Mouse (Mus musculus): ENCODE data around the gene Naa80. TPM values are rescaled to one million over a fixed set of nuclear protein-coding genes. Genes with fewer than 3 reads are reported as not detected.

The Naa80 gene
- polyA plus RNA-seq, 1 experiment from 2014 or later = 21.8 TPM

GRCm38 (mm10) chr9:107590773-107591060 lies 12.0 kb downstream of the Naa80 start:
- no peaks in the 10 kb centered on the region for H3K9me3 ChIP-seq (ENCODE audit: low read length)
- 96% methylated on average over 6 of the region's 6 CpGs for WGBS
- H3K4me3 ChIP-seq (ENCODE audit: low read length) = no peak overlapping the region
- peaks cover 47% of the 10 kb centered on the region for H3K36me3 ChIP-seq (ENCODE audit: insufficient read depth, low read length)
- H3K4me2 ChIP-seq (replicated peaks; ENCODE audit: low read depth, low read length) = no peak overlapping the region
- no peaks in the 10 kb centered on the region for H3K27me3 ChIP-seq (ENCODE audit: insufficient read depth, low read length)
- peaks cover 13% of the 10 kb centered on the region for H3K4me1 ChIP-seq (ENCODE audit: insufficient read depth, low read length)
- H3K27ac ChIP-seq (ENCODE audit: low read length) = no peak overlapping the region
- H3K9ac ChIP-seq (replicated peaks; ENCODE audit: low read length) = no peak overlapping the region
- no peak for ATAC-seq (ENCODE audit: low FRiP score, low TSS enrichment)

GRCm38 (mm10) chr9:107593101-107593976 lies 14.7 kb downstream of the Naa80 start:
- Histone ChIP-seq H3K9ac (replicated peaks; ENCODE audit: low read length) (no peak overlapping the region), H3K36me3 (ENCODE audit: insufficient read depth, low read length) (peaks cover 47% of the 10 kb centered on the region), H3K27ac (ENCODE audit: low read length) (no peak overlapping the region), H3K27me3 (ENCODE audit: insufficient read depth, low read length) (no peaks in the 10 kb centered on the region), H3K9me3 (ENCODE audit: low read length) (no peaks in the 10 kb centered on the region), H3K4me3 (ENCODE audit: low read length) (no peak overlapping the region), H3K4me2 (replicated peaks; ENCODE audit: low read depth, low read length) (no peak overlapping the region), H3K4me1 (ENCODE audit: insufficient read depth, low read length) (peaks cover 9% of the 10 kb centered on the region)
- WGBS = 88% methylated on average over 11 of the region's 11 CpGs
- ATAC-seq (ENCODE audit: low FRiP score, low TSS enrichment) = no peak

GRCm38 (mm10) chr9:107594281-107595062 lies 15.8 kb downstream of the Naa80 start:
- Histone ChIP-seq H3K4me2 (replicated peaks; ENCODE audit: low read depth, low read length) (no peak overlapping the region), H3K9ac (replicated peaks; ENCODE audit: low read length) (no peak overlapping the region), H3K4me3 (ENCODE audit: low read length) (no peak overlapping the region), H3K27ac (ENCODE audit: low read length) (no peak overlapping the region), H3K36me3 (ENCODE audit: insufficient read depth, low read length) (peaks cover 46% of the 10 kb centered on the region), H3K27me3 (ENCODE audit: insufficient read depth, low read length) (no peaks in the 10 kb centered on the region), H3K9me3 (ENCODE audit: low read length) (no peaks in the 10 kb centered on the region), H3K4me1 (ENCODE audit: insufficient read depth, low read length) (peaks cover 2% of the 10 kb centered on the region; the same call in 1 of the 2 replicates)
- 73% methylated on average over 8 of the region's 8 CpGs for WGBS
- ATAC-seq (ENCODE audit: low FRiP score, low TSS enrichment) = no peak

- no peak for ATAC-seq (ENCODE audit: low FRiP score, low TSS enrichment)
- Histone ChIP-seq H3K9ac (replicated peaks; ENCODE audit: low read length) (no peak overlapping the region; the same call in 1 of the 2 replicates), H3K4me2 (replicated peaks; ENCODE audit: low read depth, low read length) (no peak overlapping the region), H3K9me3 (ENCODE audit: low read length) (no peaks in the 10 kb centered on the region), H3K27ac (ENCODE audit: low read length) (no peak overlapping the region), H3K4me1 (ENCODE audit: insufficient read depth, low read length) (peaks cover 4% of the 10 kb centered on the region), H3K36me3 (ENCODE audit: insufficient read depth, low read length) (peaks cover 26% of the 10 kb centered on the region), H3K27me3 (ENCODE audit: insufficient read depth, low read length) (no peaks in the 10 kb centered on the region), H3K4me3 (ENCODE audit: low read length) (no peak overlapping the region)
- WGBS = 83% methylated on average over 11 of the region's 11 CpGs
These were observed 18.2 kb downstream of the Naa80 start for GRCm38 (mm10) chr9:107596619-107597569.

GRCm38 (mm10) chr9:107598385-107598784 lies 19.7 kb downstream of the Naa80 start:
- ATAC-seq (ENCODE audit: low FRiP score, low TSS enrichment) = no peak
- H3K36me3 ChIP-seq (ENCODE audit: insufficient read depth, low read length) = peaks cover 13% of the 10 kb centered on the region
- H3K4me1 ChIP-seq (ENCODE audit: insufficient read depth, low read length) = peaks cover 18% of the 10 kb centered on the region
- H3K9me3 ChIP-seq (ENCODE audit: low read length) = no peaks in the 10 kb centered on the region
- no peaks in the 10 kb centered on the region for H3K27me3 ChIP-seq (ENCODE audit: insufficient read depth, low read length)
- WGBS = 68% methylated on average over 5 of the region's 5 CpGs
- no peak overlapping the region for H3K4me3 ChIP-seq (ENCODE audit: low read length)
- H3K4me2 ChIP-seq (replicated peaks; ENCODE audit: low read depth, low read length) = no peak overlapping the region
- H3K27ac ChIP-seq (ENCODE audit: low read length) = no peak overlapping the region
- H3K9ac ChIP-seq (replicated peaks; ENCODE audit: low read length) = no peak overlapping the region

GRCm38 (mm10) chr9:107599433-107599832 lies 20.7 kb downstream of the Naa80 start:
- ATAC-seq (ENCODE audit: low FRiP score, low TSS enrichment) = no peak
- Histone ChIP-seq H3K27ac (ENCODE audit: low read length) (no peak overlapping the region), H3K4me3 (ENCODE audit: low read length) (no peak overlapping the region), H3K9me3 (ENCODE audit: low read length) (no peaks in the 10 kb centered on the region), H3K4me1 (ENCODE audit: insufficient read depth, low read length) (peaks cover 28% of the 10 kb centered on the region), H3K36me3 (ENCODE audit: insufficient read depth, low read length) (peaks cover 3% of the 10 kb centered on the region; the same call in 1 of the 2 replicates), H3K9ac (replicated peaks; ENCODE audit: low read length) (no peak overlapping the region), H3K4me2 (replicated peaks; ENCODE audit: low read depth, low read length) (no peak overlapping the region), H3K27me3 (ENCODE audit: insufficient read depth, low read length) (no peaks in the 10 kb centered on the region)
- WGBS = 79% methylated on average over 9 of the region's 9 CpGs

GRCm38 (mm10) chr9:107599842-107600241 lies 21.2 kb downstream of the Naa80 start:
- Histone ChIP-seq H3K4me3 (ENCODE audit: low read length) (no peak overlapping the region), H3K27ac (ENCODE audit: low read length) (no peak overlapping the region), H3K27me3 (ENCODE audit: insufficient read depth, low read length) (no peaks in the 10 kb centered on the region), H3K9me3 (ENCODE audit: low read length) (no peaks in the 10 kb centered on the region), H3K4me1 (ENCODE audit: insufficient read depth, low read length) (peaks cover 33% of the 10 kb centered on the region), H3K36me3 (ENCODE audit: insufficient read depth, low read length) (peaks cover 3% of the 10 kb centered on the region; the same call in 1 of the 2 replicates), H3K4me2 (replicated peaks; ENCODE audit: low read depth, low read length) (no peak overlapping the region), H3K9ac (replicated peaks; ENCODE audit: low read length) (no peak overlapping the region)
- WGBS = 51% methylated on average over 14 of the region's 14 CpGs
- ATAC-seq (ENCODE audit: low FRiP score, low TSS enrichment) = no peak

- Histone ChIP-seq H3K27me3 (ENCODE audit: insufficient read depth, low read length) (no peaks in the 10 kb centered on the region), H3K4me1 (ENCODE audit: insufficient read depth, low read length) (peaks cover 42% of the 10 kb centered on the region), H3K36me3 (ENCODE audit: insufficient read depth, low read length) (peaks cover 3% of the 10 kb centered on the region; the same call in 1 of the 2 replicates), H3K4me3 (ENCODE audit: low read length) (no peak overlapping the region), H3K9ac (replicated peaks; ENCODE audit: low read length) (no peak overlapping the region), H3K4me2 (replicated peaks; ENCODE audit: low read depth, low read length) (no peak overlapping the region), H3K27ac (ENCODE audit: low read length) (no peak overlapping the region), H3K9me3 (ENCODE audit: low read length) (no peaks in the 10 kb centered on the region)
- 76% methylated on average over 12 of the region's 12 CpGs for WGBS
- ATAC-seq (ENCODE audit: low FRiP score, low TSS enrichment) = no peak
These were observed 22.1 kb downstream of the Naa80 start for GRCm38 (mm10) chr9:107600745-107601144.

GRCm38 (mm10) chr9:107601275-107601674 lies 22.6 kb downstream of the Naa80 start:
- WGBS = 85% methylated on average over 11 of the region's 11 CpGs
- no peaks in the 10 kb centered on the region for H3K9me3 ChIP-seq (ENCODE audit: low read length)
- no peaks in the 10 kb centered on the region for H3K27me3 ChIP-seq (ENCODE audit: insufficient read depth, low read length)
- no peak overlapping the region for H3K4me3 ChIP-seq (ENCODE audit: low read length)
- H3K9ac ChIP-seq (replicated peaks; ENCODE audit: low read length) = no peak overlapping the region
- no peak overlapping the region for H3K4me2 ChIP-seq (replicated peaks; ENCODE audit: low read depth, low read length)
- peaks cover 47% of the 10 kb centered on the region for H3K4me1 ChIP-seq (ENCODE audit: insufficient read depth, low read length)
- no peak for ATAC-seq (ENCODE audit: low FRiP score, low TSS enrichment)
- H3K27ac ChIP-seq (ENCODE audit: low read length) = no peak overlapping the region
- H3K36me3 ChIP-seq (ENCODE audit: insufficient read depth, low read length) = peaks cover 3% of the 10 kb centered on the region; the same call in 1 of the 2 replicates

All from kidney, embryonic 16.5 days (tissue).